Mouse (Mus musculus): Measurements from ENCODE around the gene Cdon.

DNA sequence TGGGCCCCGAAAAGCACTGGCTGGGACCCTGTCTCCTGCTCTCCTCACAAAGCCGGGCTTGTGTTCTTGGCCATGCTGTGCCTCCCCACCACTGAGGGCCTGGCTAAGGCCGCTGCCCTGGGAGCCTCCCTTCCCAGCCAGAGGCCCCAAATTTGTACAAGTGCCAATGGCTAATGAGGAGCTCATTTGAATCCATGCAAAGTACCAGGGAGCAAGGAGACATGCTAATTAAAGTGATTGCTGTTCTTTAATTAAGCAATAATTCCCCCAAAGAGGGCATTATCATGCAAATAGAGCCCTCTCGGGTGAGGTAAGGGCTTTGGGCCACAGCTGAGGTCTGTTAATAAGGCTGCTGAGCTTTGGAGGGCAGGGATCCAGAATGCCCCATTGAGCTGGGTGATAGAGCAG is 18.3 kb upstream of the Cdon start:
- TF ChIP-seq CTCF (conservative IDR thresholded peaks at IDR 0.05 in 1 of 2, IDR thresholded peaks at IDR 0.05 in 1 of 2; ENCODE audit: low read depth in 2 of 2, low read length in 2 of 2): no peak
- no peak for TF ChIP-seq POLR2A (IDR thresholded peaks at IDR 0.05; ENCODE audit: low read depth, low read length)
- TF ChIP-seq ETS1 (conservative IDR thresholded peaks at IDR 0.05; ENCODE audit: low read depth, low read length): no peak
- TF ChIP-seq POLR2AphosphoS2 (IDR thresholded peaks at IDR 0.05; ENCODE audit: low read depth, low read length): no peak
- no peak for TF ChIP-seq MAX (IDR thresholded peaks at IDR 0.05; ENCODE audit: low read length)
- TF ChIP-seq GABPA (IDR thresholded peaks at IDR 0.05; ENCODE audit: insufficient replicate concordance, low read depth, low read length): no peak
- TF ChIP-seq ZC3H11A (IDR thresholded peaks at IDR 0.05; ENCODE audit: low read depth, low read length): no peak
- no peak for TF ChIP-seq MAFK (IDR thresholded peaks at IDR 0.05; ENCODE audit: insufficient replicate concordance, low read length)
- TF ChIP-seq SMC3 (IDR thresholded peaks at IDR 0.05; ENCODE audit: low read depth, low read length): no peak
- no peak for TF ChIP-seq E2F4 (IDR thresholded peaks at IDR 0.05; ENCODE audit: insufficient replicate concordance, low read depth, low read length)

All from CH12.LX (cell line).